Mouse (Mus musculus): ENCODE measurements around the gene 2210016F16Rik.
"Not testable (repeated sequence)": the region's sequence is repeated elsewhere in the genome, so short reads cannot be mapped to it uniquely, and the experiment has no call there.

Gene 2210016F16Rik

DNA sequence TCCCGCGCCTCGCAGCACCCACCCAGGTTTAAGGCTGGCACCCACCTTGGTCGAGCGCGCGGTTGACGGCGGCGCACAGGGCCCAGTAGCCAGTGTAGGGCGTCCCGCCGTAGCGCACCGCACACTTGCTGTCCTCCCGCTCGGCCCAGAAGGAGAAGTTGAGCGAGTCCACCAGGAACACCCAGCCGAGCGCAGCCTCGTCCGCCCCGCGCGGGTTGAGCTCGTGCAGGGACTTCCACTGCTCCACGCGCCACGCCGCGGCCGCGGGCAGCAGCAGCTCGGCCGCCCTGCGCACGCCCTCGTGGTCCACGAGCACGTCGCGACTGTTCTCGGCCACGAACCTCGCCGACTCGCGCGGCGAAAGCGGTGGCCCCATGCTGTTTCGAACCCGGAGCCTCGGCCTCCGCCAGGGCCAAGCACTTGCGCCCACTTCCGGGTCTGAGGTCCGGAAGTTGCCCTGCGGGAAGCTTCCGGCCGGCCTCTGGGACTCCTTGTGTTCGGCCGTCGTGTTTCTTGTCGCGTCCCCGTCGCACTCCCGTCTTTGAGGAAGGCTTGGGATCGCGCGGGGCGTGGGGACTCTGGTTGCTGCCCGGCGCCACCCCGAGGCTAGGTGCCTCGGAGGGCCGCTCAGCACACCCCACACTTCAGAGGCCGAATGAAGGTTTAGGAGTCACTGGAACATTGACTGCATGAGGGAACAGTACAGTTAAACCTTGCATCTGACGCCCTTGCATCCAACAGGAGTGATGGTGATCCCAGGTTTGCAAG is at the start of gene 2210016F16Rik:
2210016F16Rik (minus strand) TSS at position 447 of the 768 bp plus-strand sequence.
- DNase-seq (ENCODE audit: low spot score) = peak; percentile 57

DNA sequence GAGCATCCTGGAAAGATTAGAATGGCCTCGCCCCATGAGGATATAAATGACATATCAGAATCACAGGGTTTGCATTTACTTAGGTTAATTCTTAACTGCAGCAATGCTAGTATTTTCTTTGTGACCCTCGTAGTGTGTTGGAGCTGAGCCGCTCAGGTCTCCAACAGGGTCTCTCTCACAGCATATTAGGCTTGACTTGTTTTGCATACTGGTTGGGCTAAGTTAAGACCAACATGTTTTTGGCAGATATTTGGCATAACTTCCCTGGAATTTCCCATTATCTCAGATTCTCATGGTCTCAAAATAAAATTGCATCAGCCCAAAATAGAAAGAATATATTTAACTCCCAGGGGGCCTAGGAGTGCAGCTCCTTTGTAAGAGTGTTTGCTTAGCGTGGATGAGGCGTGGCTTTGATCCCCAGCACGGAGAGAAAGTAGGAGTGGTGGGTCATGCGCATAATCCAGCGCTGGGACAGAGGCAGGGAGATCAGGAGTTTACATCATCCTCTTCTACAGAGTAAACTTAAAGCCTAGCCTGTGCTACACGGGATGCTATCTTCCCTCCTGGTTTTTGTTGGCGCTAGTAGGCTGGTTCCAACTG is 38.1 kb upstream of the 2210016F16Rik start:
- no peak for DNase-seq (ENCODE audit: low spot score)

DNA sequence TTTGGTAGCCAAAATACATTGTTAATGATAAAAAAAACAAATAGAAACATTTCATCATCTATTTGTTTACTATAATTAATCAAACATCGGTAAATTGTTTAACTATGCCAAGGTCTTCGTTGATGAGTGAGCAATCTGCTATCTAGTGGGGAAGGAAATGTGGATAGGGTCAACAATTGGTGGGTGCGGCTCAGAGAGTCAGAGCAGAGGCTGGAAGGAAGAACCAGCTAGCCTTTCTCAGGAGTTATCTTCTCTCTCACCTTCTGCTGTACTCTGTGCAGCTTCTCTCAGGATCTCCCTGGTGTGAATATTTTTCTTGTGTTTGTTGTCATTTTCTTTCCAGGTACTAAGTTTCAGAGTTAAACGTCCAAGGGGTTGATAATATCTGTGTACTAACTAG is 37.2 kb upstream of the 2210016F16Rik start:
- DNase-seq (ENCODE audit: low spot score) = no peak

DNA sequence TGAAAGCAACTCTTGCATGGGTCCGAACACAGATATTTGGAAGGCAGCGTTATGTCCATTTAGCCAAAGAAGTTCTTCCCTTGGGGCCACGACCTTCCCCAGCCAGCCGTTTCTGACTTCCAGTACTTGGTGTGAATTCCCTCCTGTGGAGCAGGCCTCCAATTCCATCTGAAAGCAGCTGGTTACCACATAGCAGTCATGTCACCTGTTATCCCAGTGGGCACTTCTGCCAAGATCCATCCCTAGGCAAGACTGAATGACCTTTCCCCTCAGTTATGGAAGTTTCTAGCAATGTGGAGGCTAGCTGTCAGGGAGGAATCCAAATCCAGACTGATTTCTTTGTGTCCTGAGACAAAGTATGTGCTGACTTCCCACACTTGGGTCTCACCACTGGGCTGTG is 36.0 kb upstream of the 2210016F16Rik start:
- no peak for DNase-seq (ENCODE audit: low spot score)

DNA sequence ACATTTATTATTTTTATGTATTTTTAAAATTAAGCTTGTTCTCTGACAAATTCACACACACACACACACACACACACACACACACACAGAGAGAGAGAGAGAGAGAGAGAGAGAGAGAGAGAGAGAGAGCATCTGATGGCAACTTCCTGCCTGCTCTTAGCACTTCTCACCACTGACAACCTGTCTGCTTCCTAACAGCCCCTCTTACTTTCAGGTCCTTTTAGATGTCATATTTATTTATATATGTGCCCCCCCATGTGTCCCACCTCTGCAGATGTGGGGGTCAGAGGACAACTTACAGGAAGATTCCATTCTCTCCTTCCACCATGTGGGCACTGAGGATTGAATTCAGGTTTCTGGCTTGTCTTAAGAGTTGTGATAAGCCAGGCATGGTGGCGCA is 34.2 kb upstream of the 2210016F16Rik start:
- DNase-seq (ENCODE audit: low spot score) = no peak

DNA sequence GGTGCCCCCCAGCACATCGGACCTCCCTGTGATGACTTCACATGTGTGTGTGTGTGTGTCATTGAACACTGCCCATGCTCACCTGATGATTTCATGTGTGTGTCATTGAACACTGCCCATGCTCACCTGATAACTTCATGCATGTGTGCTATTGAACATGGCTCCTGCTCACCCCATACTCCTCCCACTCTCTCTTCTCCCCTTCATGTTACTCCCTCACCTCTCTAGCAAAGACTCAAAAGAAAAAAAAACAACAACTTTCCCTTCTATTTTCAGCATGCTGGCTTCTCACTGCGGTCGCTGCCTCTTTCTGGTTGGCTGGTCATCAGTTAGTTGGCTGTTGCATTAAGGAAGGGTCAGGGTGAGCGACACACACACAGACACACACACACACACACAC is 33.6 kb upstream of the 2210016F16Rik start:
- no peak for DNase-seq (ENCODE audit: low spot score)

DNA sequence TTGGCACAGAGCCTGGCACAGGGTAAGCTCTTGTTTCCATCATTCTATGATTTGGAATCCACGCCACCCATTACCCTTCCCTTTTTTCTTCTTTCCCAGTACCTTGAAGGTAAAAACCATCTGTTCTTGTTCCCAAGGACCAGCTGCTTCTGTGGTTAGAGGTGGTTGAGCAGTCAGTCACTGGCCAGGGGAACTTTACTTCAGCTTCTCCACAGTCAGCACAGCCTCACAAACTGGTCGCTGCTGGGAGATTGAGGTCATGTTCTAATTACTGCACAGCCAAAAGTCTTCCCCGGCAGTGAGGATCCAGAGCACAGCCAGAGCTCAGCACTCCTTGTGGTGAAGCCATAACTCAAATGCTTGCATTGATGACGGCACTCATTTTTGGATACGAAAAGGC is 30.8 kb upstream of the 2210016F16Rik start:
- no peak for DNase-seq (ENCODE audit: low spot score)

DNA sequence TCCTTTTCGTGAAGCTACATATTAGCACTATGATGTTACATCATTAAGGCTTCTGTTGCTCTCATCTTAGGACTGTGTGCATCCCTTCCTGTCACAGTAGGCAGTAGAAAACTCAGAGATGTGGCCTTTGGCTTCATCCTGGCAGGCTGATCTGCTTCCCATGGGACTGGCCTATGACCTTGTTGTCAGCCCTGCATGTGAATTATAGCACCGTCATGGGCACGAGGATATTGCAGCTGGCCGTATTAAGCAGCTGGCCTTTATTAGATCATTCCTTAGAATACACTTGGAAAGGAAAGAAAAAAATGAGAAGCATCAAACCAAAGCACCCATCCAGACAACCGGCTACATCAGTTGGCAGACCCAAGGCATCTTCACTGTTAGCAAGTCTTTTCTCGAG is 30.3 kb upstream of the 2210016F16Rik start:
- no peak for DNase-seq (ENCODE audit: low spot score)

DNA sequence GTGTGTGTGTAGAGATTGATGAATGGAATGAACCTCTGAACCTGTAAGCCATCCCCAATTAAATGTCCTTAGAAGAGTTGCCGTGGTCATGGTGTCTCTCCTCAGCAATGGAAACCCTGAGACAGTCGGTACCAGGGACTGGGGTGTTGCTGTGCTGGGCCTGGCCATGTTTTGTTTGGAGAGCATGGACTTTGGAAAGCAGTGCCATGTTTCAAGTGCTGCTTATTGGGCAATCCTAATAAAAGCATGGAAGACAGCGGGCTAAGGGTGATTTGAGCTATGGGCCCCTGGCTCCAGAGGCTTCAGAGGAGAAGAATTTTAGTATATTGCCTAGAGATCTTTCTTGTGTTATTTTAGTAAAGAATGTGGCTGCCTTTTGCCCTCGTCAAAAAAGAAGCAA is 26.0 kb upstream of the 2210016F16Rik start:
- DNase-seq (ENCODE audit: low spot score) = no peak

DNA sequence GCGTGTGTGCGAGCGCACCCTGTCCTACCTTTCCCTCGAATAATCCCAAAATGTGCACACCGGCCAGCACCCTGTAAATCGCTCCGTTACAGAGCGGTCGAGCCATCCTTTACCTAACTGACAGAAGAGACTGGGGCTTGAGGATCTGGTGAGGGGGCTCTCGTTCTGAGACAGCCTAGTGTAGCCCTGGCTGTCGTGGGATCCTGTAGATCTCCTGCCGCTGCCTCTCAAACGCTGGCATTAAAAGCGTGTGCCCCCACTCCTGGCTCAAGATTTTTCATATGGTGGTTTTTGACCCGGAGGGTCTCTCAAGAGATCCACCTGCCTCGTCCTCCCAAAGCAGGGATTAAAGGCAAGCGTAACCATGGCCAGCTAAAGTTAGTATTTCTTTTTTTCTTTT is 18.2 kb upstream of the 2210016F16Rik start, which contains the start of gene Hnrnpk:
Hnrnpk (minus strand) TSS at position 101 of the 400 bp plus-strand sequence.
- DNase-seq (ENCODE audit: low spot score) = not testable (repeated sequence)

DNA sequence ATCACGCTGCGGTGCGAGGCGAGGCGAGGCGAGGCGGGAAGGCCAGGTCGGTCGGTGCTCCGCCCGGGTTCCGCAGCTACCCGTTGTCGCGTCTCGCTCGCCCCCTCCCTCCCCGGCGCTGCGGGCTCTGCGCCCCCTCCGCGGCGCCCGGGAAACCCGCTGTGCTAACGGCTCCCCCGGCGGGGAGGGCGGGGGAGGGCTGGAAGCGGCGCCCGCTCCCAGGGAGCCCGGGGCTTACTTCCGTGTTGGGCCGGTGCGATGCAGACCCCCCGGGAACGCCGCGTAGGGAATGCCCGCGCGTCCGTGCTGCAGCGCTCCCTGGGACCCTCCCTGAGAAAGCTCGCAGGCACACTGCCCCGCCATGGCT is 17.7 kb upstream of the 2210016F16Rik start:
- no peak for DNase-seq (ENCODE audit: low spot score)

DNA sequence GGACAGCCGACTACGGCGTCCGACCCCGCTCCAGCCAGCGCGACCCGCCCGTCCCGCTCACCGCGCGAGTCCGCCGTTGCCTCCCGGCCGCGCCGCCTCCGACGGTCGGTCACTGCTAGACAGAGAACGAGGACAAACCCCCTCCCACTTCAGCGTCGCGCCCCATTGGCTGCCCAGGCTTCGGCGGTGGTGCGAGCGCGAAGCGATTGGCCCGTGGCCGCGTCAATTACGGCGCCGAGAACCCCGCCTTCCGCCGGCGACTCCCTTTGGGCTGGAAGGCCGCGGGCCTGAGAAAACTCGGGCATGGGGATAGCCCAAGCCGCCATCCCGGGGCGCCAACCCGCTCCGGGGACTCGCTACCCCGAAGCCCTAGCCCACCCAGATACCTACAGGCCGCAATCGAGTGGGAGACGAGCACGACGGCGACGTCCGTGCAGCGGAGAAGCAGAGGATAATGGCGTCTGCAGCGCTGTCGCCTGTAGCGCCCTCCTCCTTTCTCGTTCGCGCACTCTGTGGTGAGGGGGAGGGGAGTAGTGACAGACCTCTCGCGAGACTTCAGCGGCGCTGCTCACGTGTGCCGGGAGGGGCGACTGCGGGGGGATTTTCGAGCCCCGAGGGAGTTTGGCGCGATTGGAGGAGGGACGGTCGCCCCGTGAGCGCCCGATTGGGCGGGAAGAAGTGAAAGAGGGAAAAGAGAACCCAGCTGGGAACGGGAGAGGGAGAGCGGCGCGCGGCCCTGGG is 17.1 kb upstream of the 2210016F16Rik start, which contains the start of gene Rmi1:
Rmi1 (plus strand) TSS at position 246 of the 741 bp plus-strand sequence.
- peak; percentile 97 for DNase-seq (ENCODE audit: low spot score)

DNA sequence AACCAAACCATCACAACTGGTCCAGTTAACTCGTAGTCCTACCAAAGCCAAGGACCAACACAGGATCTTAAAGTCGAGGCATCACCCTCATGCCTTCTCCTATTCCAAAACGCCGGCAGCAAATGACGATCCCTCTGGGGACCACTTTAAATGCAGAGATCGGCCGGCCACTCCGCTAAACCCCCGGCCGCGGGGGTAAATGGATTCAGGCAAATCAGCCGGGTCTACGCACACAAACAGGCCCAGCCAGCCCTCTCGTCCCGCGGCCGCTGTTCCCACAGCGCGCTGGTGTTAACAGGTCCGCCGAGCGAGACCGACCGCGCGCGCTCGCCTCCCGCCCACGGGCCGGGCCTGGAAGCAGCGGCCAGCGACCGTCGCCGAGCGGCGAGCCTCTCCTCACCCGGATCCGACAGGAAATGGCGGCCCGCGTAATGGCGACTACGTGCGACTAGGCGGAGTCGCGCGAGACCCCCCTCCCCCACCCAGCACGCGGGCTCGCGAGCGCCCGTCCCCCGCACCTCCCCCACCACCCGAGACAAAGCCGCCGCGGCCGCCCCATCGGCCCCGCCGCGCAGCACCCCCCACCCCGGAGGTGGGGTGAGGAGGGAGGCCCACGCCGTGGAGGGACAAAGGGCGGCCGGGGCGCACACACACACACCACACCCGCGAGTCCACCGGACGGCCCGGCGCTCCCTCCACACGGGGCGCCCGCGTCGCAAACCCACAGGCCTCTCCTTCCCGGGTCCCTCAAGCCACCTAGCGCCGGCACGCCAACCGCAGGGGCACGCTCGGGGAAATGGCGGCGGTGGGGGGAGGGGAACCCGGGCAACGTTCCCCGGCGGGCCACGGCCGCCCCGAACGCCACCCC is 16.3 kb upstream of the 2210016F16Rik start:
- peak; percentile 69 for DNase-seq (ENCODE audit: low spot score)

DNA sequence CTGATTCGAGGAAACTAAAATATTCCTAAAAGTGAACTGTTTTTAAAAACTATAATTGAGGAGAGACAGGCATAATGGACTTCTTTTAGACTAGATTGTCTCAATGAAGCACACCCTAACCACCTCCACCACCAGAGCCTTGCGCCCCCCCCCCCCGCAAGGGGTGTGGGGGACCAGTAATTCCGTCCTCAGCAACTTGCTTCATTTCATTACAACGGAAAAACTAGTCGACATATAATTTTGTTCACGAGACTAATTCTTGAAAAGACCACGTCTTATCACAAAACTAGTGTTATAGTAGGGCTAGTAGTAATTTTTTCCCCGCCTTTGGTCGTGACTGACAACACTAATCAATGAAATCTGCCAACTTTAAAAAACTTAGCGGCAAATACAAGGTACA is 15.6 kb upstream of the 2210016F16Rik start:
- DNase-seq (ENCODE audit: low spot score) = no peak

DNA sequence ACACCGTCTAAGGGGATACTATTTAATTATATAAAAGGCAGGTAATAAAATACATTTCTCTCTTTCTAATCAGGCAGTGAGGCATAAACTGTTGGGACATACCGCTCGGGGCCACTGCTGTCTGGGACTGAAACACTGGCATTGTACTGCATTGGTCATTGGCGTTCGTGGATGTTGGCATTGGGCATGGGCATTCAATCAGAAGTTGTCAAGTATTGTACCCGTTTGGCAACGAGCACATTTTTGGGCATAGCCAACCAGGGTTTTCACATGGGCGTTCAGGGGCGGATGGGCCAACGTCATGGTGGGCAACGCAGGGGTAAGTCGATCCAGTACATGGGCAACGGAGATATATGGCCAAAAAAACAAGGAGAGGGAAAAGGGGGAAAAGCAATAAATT is 12.6 kb upstream of the 2210016F16Rik start:
- DNase-seq (ENCODE audit: low spot score) = no peak

DNA sequence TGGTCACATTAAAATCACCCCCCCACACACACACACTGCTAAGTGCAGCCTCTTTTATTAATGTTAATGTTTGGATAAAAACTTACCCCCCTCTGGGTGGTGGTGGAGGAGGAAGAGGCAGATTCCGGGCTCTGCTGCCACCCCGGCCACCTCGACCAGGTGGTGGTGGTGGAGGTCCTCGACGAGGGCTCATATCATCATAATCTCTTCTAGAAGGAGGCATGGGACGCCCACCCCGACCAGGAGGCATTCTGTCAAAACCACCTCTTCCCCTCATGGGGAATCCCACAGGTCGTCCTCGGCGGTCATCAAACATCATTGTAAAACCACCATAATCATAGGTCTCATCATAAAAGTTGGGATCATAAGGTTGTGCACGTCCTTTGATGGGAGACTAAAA is 9.4 kb upstream of the 2210016F16Rik start:
- DNase-seq (ENCODE audit: low spot score) = not testable (repeated sequence)

DNA sequence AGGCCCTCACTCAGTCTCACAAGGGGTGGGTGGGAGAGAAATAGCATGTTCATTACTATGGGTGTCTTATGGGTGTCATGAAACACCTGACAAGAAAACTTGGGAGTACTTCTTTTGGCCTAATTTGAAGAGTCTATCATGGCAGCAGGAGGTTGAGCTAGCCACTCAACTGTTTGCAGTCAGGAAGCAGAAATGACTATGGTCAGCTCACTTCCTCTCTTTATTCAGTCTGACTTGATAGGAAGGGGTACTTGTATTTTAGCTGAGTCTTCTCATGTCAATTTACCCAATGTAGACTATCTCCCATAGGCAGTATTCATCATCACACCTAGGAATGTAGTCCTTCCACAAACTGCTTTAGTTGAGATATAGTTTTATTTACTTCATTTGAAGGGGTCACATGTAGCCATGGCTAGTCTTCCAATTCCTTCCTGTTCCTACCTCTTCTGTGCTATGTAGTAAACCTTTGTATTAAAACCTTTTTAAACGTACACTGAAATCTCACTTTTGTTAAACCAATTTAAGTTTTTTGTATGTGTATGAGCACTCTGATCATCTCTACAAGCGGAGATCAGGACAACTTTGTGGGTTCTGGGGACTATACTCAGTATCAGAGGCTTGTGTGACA is 4.4 kb upstream of the 2210016F16Rik start:
- DNase-seq (ENCODE audit: low spot score) = no peak

DNA sequence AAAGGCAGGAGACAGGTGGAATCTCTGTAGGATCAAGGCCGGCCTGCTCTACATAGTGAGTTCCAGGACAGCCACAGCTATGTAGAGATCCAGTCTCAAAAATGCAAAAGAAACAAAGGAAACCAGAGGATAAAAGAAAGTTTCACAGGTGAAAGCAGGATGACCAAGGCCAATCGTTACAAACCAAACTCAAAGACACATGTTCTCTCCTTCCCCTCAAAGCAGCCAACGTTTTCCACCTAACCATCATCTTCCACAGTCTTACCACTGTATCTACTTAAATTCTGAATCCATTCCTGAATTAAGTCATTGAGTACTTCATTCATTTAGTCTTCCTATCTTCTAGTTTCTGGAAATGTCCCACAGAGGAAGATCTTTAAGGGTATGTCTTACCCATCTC is 3.4 kb upstream of the 2210016F16Rik start:
- DNase-seq (ENCODE audit: low spot score) = no peak

DNA sequence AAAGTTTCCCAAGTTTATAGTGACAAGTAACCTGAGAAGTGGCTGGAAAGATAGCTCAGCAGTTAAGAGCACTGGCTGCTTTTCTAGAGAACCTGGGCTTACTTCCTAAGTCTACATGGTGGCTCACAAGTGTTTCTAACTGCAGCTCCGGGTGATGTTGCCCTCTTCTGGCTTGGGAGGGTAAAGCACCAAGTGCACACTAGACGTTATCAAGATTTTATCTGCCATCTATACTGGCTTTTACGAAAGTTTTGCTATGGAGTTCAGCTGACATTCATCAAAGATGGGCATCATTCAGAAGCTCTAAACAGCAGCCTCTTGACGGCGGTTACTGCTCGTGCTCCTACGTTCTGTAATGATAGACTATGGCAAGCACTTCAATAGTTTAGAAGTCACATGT is 2.9 kb upstream of the 2210016F16Rik start:
- peak; percentile 79 for DNase-seq (ENCODE audit: low spot score)

DNA sequence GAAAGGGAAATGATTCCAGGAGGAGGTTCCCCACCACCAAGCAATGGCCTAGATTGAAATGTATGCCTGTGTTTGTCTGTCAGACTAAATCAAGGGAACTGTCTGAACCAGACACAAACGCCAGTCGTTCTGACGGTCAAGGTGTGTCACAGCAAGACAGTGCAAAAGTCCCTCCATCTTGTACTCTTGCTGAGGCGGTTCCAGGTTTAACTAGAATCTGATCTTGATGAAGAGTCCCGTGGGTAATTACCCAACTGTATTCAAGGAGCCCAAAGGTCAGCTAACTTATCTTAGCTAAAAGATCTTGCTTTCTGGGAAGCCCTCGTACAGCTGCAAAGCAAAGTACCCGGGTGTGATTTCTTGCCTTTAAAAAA is 509 bp upstream of the 2210016F16Rik start:
- no peak for DNase-seq (ENCODE audit: low spot score)

DNA sequence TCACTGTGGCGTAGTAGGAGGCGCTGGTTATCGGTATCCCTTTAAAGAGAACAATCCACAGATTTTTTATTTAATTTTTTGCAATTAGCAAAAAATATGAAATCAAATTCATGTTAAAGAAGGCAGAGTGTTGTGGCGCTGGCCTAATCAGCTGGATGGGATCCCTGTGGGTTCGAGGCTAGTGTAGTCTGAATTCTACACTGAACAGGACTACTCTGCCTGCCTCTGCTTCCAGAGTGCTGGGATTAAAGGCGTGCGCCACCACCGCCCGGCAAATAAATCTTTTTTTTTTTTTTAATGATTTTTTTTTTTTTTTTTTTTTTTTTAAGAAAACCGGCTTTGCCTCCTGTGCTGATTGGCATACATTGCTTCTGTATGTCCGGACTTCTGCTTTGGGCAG is 654 bp downstream of the 2210016F16Rik start:
- DNase-seq (ENCODE audit: low spot score) = no peak

DNA sequence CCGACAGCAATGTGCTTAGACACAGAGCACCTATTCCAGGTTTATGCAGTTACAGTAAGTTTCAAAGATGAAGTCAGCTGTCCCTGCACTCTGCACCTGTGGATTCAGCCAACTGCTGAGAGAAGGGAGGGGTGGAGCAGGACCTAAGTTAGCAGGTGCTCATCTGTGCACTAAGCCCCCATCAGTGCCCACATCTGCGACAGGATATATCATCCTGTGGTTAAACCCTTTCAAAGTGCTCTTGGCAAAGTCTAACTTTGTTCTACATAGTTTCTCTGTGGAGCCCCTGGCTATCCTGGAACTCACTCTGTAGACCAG is 11.9 kb downstream of the 2210016F16Rik start:
- DNase-seq (ENCODE audit: low spot score) = no peak

Measured in lung, postnatal 25 days (tissue).